Mouse (Mus musculus) brain, embryonic 14.5 days (tissue): ENCODE measurements around the gene Scoc.

Experiments used
- CTCF ChIP-seq: fragments of 200-500 bp; IDR thresholded peaks from 2 replicates; pipeline ENCODE4 v1.5.1; 2012; ENCODE audit warnings: inconsistent platforms, mild to moderate bottlenecking, moderate library complexity, borderline replicate concordance; ENCODE audit not compliant: insufficient read depth, insufficient read length; ENCODE audit errors: extremely low read depth
- POLR2A ChIP-seq: fragments of 200-500 bp; IDR thresholded peaks from 2 replicates; pipeline ENCODE4 v1.6.1; 2012; ENCODE audit warnings: mild to moderate bottlenecking, inconsistent platforms, borderline replicate concordance; ENCODE audit not compliant: poor library complexity, insufficient read depth, insufficient read length, severe bottlenecking; ENCODE audit errors: extremely low read depth

DNA sequence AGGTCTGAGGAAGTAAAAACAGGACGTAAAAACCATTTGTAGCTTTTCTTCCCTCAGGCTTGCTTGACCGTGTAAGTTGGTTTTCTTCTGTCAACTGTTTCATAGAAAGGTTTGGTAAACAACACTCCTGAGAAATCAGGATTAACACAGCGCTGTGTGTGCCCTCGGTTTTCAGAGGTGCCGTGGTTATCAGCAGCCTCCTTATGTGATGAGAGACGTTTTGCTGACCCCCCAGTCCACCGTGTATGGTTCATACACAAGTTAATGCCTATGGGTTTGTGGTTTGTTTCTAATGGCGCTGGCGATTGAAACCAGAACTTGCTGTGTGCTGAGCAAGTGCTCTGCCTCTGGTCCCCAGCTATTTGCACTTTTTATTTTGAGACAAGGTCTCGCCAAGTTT is 52.6 kb downstream of the Scoc start:
- no peak for TF ChIP-seq CTCF
- TF ChIP-seq POLR2A, result no peak
